Mouse (Mus musculus) hindbrain, embryonic 15.5 days (tissue): ENCODE measurements around the gene Elmo2. TPM values are rescaled to one million over a fixed set of nuclear protein-coding genes. Genes with fewer than 3 reads are reported as not detected.

Source experiments
- ATAC-seq: fragments of 200-750 bp; cut with Nextera tagmentation; 2 replicates; pipeline ENCODE4 v1.8.0; 2017; ENCODE audit warnings: low read depth, moderate number of reproducible peaks, moderate TSS enrichment; ENCODE audit not compliant: low FRiP score
- H3K27ac ChIP-seq: fragments of 300-500 bp; sonication (generic); replicated peaks from 2 replicates; pipeline ENCODE4 v1.5.1; 2015; ENCODE audit warnings: mild to moderate bottlenecking, inconsistent platforms
- H3K27me3 ChIP-seq: fragments of 300-500 bp; sonication (generic); 2 replicates; pipeline ENCODE4 v1.6.1; 2015; ENCODE audit warnings: control low read depth, inconsistent platforms
- H3K36me3 ChIP-seq: fragments of 300-500 bp; sonication (generic); 2 replicates; pipeline ENCODE4 v1.6.1; 2015; ENCODE audit warnings: control low read depth, inconsistent platforms
- H3K4me1 ChIP-seq: fragments of 300-500 bp; sonication (generic); replicated peaks from 2 replicates; pipeline ENCODE4 v1.6.1; 2015; ENCODE audit warnings: control low read depth, inconsistent platforms
- H3K4me2 ChIP-seq: fragments of 300-500 bp; sonication (generic); 2 replicates; pipeline ENCODE4 v1.6.1; 2015; ENCODE audit warnings: moderate library complexity, mild to moderate bottlenecking, inconsistent platforms
- H3K4me3 ChIP-seq: fragments of 300-500 bp; sonication (generic); 2 replicates; pipeline ENCODE4 v1.5.1; 2015; ENCODE audit warnings: mild to moderate bottlenecking, inconsistent platforms
- H3K9ac ChIP-seq: fragments of 300-500 bp; sonication (generic); 2 replicates; pipeline ENCODE4 v1.6.1; 2015; ENCODE audit warnings: inconsistent platforms
- H3K9me3 ChIP-seq: fragments of 300-500 bp; sonication (generic); 2 replicates; pipeline ENCODE4 v1.6.1; 2016; ENCODE audit warnings: control low read depth, inconsistent platforms
- WGBS: fragments of 180-500 bp; shearing (Covaris S2); methylation state at CpG from one replicate; pipeline ENCODE4 v1.1.7; 2015; 5-methylcytosine and 5-hydroxymethylcytosine counted together
- polyA plus RNA-seq: library from polyadenylated mRNA; unstranded; fragments of >200 nt; fragmentation: Nextera tagmentation; extraction: Ambion mirVana; gene quantifications from 2 replicates; pipeline ENCODE4 v1.2.1, GENCODE M21; 2015

Elmo2 gene
- polyA plus RNA-seq, 1 experiment from 2014 or later = 101 TPM

DNA sequence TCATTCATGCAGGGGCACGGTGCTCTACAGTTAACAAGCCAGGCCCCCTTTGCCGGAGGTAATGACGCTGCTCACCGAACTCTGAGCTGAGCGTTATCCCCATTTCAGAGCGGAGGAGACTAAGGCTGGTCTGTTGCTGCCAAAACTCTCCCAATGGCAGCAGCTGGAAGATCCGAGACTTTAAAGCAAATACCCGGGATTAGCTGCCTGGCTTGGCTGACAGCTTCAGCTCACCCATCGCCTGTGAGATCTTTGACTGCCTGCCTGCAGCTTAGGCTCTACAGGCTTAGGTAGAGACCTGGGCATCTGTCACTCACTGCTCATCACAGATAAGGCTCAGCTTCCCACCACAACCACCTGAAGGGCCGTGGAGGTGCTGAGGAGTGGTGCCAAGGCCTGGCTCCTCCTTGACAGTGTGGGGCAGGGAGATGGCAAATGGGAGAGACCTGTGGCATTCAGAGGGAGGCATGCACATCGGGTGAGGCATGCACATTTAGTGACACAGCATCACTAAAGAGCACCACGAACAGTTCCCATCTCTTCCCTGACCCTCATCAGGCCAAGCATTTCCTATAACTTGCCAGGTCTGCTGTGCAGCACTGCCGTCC lies 15.4 kb downstream of the Elmo2 start:
- Histone ChIP-seq H3K4me1 (peaks cover 41% of the 10 kb centered on the region), H3K9me3 (no peaks in the 10 kb centered on the region), H3K36me3 (peaks cover 37% of the 10 kb centered on the region), H3K27me3 (no peaks in the 10 kb centered on the region), H3K27ac (peak overlapping the region; percentile 36), H3K4me2 (no peak overlapping the region), H3K4me3 (no peak overlapping the region), H3K9ac (no peak overlapping the region)
- no peak for ATAC-seq
- WGBS = 41% methylated on average over 13 of the region's 13 CpGs

DNA sequence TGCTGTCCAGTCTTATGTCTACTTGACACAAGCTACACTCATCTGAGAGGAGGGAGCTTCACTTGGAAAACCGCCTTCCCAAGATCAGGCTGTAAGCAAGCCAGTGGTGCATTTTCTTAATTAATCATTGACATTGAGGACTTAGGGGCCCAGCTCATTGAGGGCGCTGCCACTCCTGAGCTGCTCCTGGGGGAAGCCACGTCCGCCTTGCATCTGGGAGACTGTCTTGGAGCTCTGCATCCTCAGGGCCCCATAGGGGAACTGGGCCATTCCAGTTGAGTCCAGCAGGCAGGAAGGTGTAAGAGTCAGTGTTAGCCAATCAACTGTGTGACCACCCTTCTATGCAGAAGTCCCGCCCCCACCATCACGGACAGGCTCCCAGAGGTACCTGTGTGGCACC lies 18.5 kb downstream of the Elmo2 start:
- no peak for ATAC-seq
- Histone ChIP-seq H3K36me3 (peaks cover 39% of the 10 kb centered on the region), H3K9ac (no peak overlapping the region), H3K27me3 (no peaks in the 10 kb centered on the region), H3K4me3 (no peak overlapping the region), H3K4me1 (peaks cover 31% of the 10 kb centered on the region), H3K4me2 (no peak overlapping the region), H3K27ac (no peak overlapping the region), H3K9me3 (no peaks in the 10 kb centered on the region)
- 91% methylated on average over 6 of the region's 6 CpGs for WGBS

DNA sequence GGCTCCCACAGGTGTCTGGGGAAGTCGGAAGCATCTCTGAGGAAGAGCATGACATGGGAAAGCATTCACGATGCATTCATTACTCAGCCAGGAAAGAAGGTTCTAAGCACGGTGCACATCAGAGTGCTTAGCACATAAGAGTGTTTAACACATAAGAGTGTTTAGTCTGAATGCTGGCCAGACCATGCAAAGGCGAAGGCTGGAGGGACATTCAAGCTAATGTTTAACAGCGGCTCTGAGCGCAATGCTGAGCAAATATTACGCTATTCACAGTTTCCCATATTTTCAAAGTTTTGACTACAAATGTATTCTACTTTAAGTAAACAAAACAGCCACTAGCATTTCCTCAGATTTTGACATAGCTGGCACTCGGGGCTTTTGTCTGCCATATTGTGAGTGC lies 20.8 kb downstream of the Elmo2 start:
- no peak for ATAC-seq
- no peaks in the 10 kb centered on the region for H3K9me3 ChIP-seq
- H3K4me3 ChIP-seq = no peak overlapping the region
- H3K4me2 ChIP-seq = no peak overlapping the region
- H3K9ac ChIP-seq = no peak overlapping the region
- H3K27ac ChIP-seq = no peak overlapping the region
- WGBS = 88% methylated on average over 8 of the region's 8 CpGs
- no peaks in the 10 kb centered on the region for H3K27me3 ChIP-seq
- peaks cover 34% of the 10 kb centered on the region for H3K36me3 ChIP-seq
- H3K4me1 ChIP-seq = peaks cover 7% of the 10 kb centered on the region

DNA sequence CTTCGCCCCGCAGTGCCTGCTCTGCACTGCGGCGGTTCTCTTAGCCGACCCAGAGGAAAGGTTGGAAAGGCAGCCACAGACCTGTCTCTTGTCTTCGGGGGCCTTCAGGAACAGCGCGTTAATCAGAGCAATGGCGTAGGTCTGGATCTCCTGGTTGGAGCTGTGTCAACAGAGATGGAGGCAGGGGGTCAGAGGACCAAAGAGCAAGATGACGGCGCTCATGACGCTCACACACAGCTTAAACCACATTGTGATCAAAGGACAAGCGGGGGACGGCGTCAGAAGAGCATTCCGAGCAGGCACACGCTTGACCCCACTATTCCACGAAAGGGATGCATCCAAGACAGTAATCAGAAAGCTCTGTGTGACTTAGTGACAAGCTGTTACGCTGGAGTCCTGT lies 21.5 kb downstream of the Elmo2 start:
- Histone ChIP-seq H3K9ac (no peak overlapping the region), H3K4me1 (peaks cover 5% of the 10 kb centered on the region), H3K9me3 (no peaks in the 10 kb centered on the region), H3K4me2 (no peak overlapping the region), H3K27ac (no peak overlapping the region), H3K27me3 (no peaks in the 10 kb centered on the region), H3K4me3 (no peak overlapping the region), H3K36me3 (peaks cover 34% of the 10 kb centered on the region)
- WGBS = 92% methylated on average over 19 of the region's 19 CpGs
- no peak for ATAC-seq

DNA sequence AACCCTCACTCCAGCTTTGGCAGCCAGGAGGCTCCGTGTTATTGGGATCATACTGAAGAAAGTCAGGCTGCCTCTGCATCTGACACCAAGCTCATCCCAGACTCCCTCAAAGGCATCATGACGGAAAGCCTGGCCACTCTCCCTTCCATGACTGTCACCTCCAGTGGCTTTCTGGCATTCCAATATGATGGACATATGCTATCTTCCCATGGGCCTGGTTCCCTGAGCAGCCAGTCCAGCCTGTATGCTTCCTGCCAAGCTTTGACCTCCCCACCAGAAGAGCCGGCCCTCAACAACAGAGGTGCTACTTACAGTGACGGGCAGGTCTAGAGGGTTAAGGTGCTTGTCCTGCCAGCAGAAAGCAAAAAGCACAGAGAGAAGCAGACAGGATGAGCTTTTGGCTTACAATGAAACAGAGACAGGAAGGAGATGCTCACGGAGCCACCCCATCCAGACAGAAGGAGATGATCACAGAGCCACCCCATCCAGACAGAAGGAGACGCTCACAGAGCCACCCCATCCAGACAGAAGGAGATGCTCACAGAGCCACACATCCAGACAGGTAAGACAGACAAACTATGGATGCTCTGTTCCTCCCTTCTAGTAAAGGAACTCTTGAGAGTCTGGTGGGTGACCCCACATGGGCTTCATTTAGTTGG lies 22.8 kb downstream of the Elmo2 start:
- Histone ChIP-seq H3K9me3 (no peaks in the 10 kb centered on the region), H3K9ac (no peak overlapping the region), H3K4me1 (peaks cover 5% of the 10 kb centered on the region), H3K36me3 (peaks cover 35% of the 10 kb centered on the region), H3K4me2 (no peak overlapping the region), H3K4me3 (no peak overlapping the region), H3K27ac (no peak overlapping the region), H3K27me3 (no peaks in the 10 kb centered on the region)
- 88% methylated on average over 6 of the region's 6 CpGs for WGBS
- ATAC-seq = no peak

DNA sequence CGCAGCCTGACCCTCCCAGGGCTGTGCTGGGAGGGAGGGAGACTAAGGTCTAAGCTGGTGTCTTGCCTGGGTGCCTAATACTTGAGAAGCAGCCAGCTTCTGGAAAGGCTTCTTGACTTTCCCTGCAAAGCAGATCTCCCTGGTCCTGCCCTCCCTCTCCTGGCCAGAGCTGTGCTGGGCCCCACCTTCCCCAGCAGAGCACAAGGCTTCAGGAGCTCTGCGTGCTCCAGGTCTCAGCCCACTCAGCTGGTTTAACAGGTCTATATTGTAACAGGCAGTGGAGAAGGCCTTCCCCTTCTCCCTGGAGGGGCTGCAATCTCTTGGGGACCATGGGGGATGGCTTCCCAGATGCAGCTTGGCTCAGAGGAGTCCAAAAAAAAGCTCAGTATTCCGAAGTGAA lies 24.9 kb downstream of the Elmo2 start:
- H3K36me3 ChIP-seq = peaks cover 45% of the 10 kb centered on the region

DNA sequence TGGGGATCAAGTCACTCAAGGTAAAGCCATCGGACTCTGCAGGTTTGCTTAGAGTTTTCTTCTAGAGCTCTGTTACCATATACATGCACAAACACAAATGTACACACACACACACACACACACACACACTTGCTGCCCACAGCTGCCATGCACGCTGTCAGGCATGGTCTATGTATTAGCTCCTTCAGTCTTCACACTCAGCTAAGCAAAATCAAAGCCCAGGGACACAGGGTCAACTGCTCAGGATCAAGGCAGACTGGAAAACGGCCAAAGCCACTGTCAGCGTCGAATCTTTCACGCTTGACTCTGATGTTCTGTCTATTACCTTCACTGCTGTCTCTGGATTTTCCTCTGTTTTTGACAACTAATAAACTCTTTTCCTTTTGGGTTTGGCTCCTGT lies 25.4 kb downstream of the Elmo2 start:
- 63% methylated on average over 6 of the region's 6 CpGs for WGBS
- Histone ChIP-seq H3K4me1 (peaks cover 5% of the 10 kb centered on the region), H3K36me3 (peaks cover 50% of the 10 kb centered on the region), H3K9me3 (no peaks in the 10 kb centered on the region), H3K4me2 (no peak overlapping the region), H3K4me3 (no peak overlapping the region), H3K27me3 (no peaks in the 10 kb centered on the region), H3K9ac (no peak overlapping the region), H3K27ac (peak overlapping the region; percentile 60)
- no peak for ATAC-seq

More for the DNA sequence above, 24.9 kb downstream of the Elmo2 start:
- 56% methylated on average over 3 of the region's 3 CpGs for WGBS
- ATAC-seq = no peak
- Histone ChIP-seq H3K4me3 (no peak overlapping the region), H3K4me2 (no peak overlapping the region), H3K27me3 (no peaks in the 10 kb centered on the region), H3K27ac (peak overlapping the region; percentile 58; the same call in 1 of the 2 replicates), H3K9me3 (no peaks in the 10 kb centered on the region), H3K9ac (no peak overlapping the region), H3K4me1 (peaks cover 5% of the 10 kb centered on the region)

DNA sequence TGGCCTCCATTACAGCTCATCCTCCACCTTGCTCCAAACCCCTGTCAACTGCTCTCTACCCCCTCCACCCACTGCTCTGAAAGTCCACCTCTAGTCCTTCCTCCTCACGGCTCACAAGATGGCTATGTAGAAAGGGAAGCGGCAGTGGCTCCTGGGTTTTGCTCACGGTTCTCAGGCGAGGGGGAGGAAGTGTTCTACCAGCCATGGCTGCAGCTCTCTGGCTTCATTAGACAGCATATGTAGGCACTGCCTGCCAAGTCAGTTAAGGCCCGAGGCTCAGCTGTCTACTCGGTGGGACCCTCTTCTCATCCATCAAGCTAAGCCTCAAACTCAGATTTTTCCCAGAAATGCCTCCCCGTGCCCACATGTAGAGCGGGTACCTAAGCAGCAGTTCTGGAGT lies 25.9 kb downstream of the Elmo2 start:
- H3K4me3 ChIP-seq = no peak overlapping the region
- H3K27me3 ChIP-seq = no peaks in the 10 kb centered on the region
- peaks cover 55% of the 10 kb centered on the region for H3K36me3 ChIP-seq
- WGBS = 68% methylated on average over 8 of the region's 8 CpGs
- peaks cover 5% of the 10 kb centered on the region for H3K4me1 ChIP-seq
- H3K27ac ChIP-seq = peak overlapping the region; percentile 60
- no peak overlapping the region for H3K4me2 ChIP-seq
- no peak overlapping the region for H3K9ac ChIP-seq
- peak; percentile 56; the same call in 1 of the 2 replicates for ATAC-seq
- H3K9me3 ChIP-seq = no peaks in the 10 kb centered on the region

DNA sequence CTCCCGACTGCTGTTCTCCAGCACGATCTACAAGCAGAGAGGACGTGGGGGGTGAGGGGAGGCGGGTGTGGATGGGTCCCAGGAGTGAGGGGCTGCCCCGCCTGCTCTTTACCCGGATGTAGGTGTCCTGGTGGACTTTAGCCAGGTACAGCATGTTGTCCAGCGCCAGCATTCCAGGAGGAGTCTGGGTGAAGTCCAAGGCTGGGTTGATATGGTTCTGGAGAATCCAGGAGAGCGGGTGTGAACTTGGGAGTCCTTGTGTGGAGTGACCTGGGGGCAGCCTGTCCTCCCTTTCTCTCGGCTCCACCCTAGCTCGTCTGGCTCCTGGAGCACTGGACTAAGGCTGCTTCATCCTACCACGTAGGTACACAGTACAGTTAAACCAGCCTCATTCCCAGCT lies 28.9 kb downstream of the Elmo2 start:
- no peak overlapping the region for H3K4me2 ChIP-seq
- H3K9ac ChIP-seq = no peak overlapping the region
- H3K27me3 ChIP-seq = no peaks in the 10 kb centered on the region
- no peak for ATAC-seq
- no peak overlapping the region for H3K4me3 ChIP-seq
- 94% methylated on average over 11 of the region's 11 CpGs for WGBS
- peaks cover 5% of the 10 kb centered on the region for H3K4me1 ChIP-seq
- peaks cover 56% of the 10 kb centered on the region for H3K36me3 ChIP-seq
- no peak overlapping the region for H3K27ac ChIP-seq
- no peaks in the 10 kb centered on the region for H3K9me3 ChIP-seq

DNA sequence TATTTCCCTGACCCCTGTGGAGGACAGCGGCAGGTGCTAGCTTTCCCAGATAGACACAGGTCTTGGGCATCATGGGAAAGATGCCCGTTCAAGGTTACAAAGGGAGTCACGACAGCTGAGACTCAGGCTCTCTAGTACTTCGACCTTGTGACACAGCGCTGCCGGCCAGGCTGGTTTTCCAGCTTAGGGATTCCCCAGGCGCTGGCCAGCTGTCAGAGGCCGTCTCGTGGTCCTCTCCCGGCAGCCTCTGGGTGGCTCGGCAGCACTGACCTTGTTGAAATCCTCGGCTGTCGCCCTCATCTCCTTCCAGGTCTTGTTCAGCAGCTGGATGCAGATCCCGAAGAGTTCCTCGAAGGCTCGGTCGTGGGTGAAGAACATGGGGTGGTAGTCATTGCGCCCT lies 29.7 kb downstream of the Elmo2 start:
- Histone ChIP-seq H3K27ac (no peak overlapping the region), H3K27me3 (no peaks in the 10 kb centered on the region), H3K9me3 (no peaks in the 10 kb centered on the region), H3K4me3 (no peak overlapping the region), H3K4me2 (no peak overlapping the region), H3K36me3 (peaks cover 63% of the 10 kb centered on the region), H3K4me1 (peaks cover 5% of the 10 kb centered on the region), H3K9ac (no peak overlapping the region)
- no peak for ATAC-seq
- WGBS = 86% methylated on average over 18 of the region's 18 CpGs

DNA sequence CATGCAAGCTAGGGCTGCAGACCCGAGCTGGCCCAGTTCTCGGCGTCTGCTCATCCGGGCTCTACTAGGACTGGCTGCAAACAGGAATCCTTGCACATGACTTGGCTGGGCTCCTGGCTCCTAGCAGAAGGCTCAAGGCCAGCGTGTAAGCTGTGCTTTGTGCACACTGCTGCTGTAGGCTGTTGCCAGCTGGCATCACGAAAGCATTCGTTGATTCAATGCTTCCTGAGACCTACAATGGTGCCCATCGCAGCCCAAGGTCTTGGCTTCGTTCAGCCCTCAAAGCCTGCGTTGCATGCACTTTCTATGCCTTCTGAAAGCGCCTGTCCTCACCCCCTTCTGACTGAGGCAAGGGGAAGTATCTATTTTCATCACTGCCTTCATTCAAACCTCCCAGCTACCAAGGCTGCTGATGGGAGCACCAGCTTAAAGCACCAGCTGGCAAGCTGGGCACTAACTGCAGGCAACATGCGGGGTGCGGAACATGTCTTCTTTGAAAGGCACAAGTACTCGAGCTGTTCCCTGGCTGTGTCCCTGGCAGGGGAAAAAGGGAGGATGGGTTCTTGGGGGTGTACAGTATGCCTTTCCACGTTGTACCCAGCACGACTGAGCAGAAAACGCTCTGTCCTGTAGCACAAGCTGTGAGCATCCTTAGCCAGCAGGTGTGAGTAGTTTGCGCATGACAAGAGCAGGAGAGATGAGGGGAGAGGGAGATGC lies 37.8 kb downstream of the Elmo2 start:
- Histone ChIP-seq H3K4me2 (peak overlapping the region; percentile 97), H3K9me3 (no peaks in the 10 kb centered on the region), H3K9ac (peak overlapping the region; percentile 80), H3K36me3 (peaks cover 30% of the 10 kb centered on the region), H3K27ac (peak overlapping the region; percentile 90), H3K4me3 (peak overlapping the region; percentile 75), H3K4me1 (peaks cover 33% of the 10 kb centered on the region), H3K27me3 (no peaks in the 10 kb centered on the region)
- 44% methylated on average over 18 of the region's 18 CpGs for WGBS
- peak; percentile 85 for ATAC-seq

DNA sequence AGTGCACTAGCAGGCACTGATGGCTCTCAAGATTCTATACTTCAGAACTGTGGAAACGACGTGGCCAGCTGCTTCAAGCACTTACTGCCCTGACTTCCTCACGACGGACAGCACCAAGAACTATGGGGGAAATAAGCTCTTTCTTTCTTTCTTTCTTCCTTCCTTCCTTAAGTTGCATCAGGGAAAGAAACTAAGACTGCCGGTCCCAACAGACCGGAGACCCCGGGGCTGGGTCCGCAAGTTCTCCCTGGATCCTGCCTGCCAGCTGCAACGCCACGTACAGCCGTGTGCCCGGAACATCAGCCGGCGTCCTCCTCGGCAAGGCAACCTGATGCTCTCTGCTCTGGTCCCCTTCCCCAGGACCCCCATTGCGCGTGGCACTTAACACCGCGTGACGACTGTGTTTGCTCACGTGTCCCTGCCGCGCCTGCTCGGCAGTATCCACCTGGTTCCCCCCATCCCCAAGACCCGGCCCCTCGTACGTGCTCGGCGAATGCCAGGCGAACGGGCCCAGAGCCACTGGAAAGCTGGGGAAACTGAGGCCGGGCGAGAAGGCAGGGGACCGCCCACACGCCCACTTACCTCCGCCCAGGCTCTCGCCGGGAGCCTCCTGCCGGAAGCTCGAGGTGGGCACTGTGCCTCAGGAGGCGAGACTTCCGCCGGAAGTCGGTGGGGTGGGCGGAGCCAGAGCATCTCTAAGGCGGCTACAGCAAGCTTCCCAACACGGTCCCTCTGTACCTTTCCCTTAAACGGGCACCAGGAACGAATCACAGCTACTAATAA lies 38.9 kb downstream of the Elmo2 start, which contains the start of gene Slc35c2:
Gene Slc35c2 (minus strand): TSS at position 668 of the 783 bp plus-strand sequence.
- Histone ChIP-seq H3K9ac (peak within 1 kb of the TSS; percentile 80), H3K4me3 (peak within 1 kb of the TSS; percentile 75), H3K36me3 (peaks cover 28% of the 10 kb centered on the region), H3K9me3 (no peaks in the 10 kb centered on the region), H3K4me2 (peak within 1 kb of the TSS; percentile 97), H3K27me3 (no peaks in the 10 kb centered on the region), H3K4me1 (peaks cover 36% of the 10 kb centered on the region), H3K27ac (peak within 1 kb of the TSS; percentile 90)
- 1% methylated on average over 49 of the region's 49 CpGs for WGBS
- ATAC-seq = peak; percentile 90
